Mouse (Mus musculus): ENCODE data around the gene BC049352. TPM values are rescaled to one million over a fixed set of nuclear protein-coding genes. Genes with fewer than 3 reads are reported as not detected.

The BC049352 gene
- total and polyA plus RNA-seq, 3 experiments: 0.17 TPM; not detected in 2

GRCm38 (mm10) chr9:45150933-45151332 lies 30.9 kb upstream of the BC049352 start:
- DNase-seq (ENCODE audit: extremely low read depth): no peak
- dilution Hi-C loops (cut with MboI; ENCODE audit: extremely low pct_ligation_motif_present, extremely low pct_unique_long_range_greater_than_20kb, low sequenced_read_pairs): no loop called here
- Histone ChIP-seq H3K4me1 (ENCODE audit: control insufficient read depth in 1 of 2, insufficient read depth in 2 of 2) (no peaks in the 10 kb centered on the region), H3K27me3 (replicated peaks) (peaks cover 96% of the 10 kb centered on the region), H3K27ac (ENCODE audit: insufficient read depth, low read depth) (no peak overlapping the region), H3K9ac (ENCODE audit: insufficient read depth, low read depth) (no peak overlapping the region), H3K79me2 (replicated peaks; ENCODE audit: control insufficient read depth, extremely low read depth, insufficient read depth, poor library complexity, severe bottlenecking) (no peaks in the 10 kb centered on the region), H3K4me3 (replicated peaks in 1 of 3; ENCODE audit: low read depth in 2 of 3, low read length in 2 of 3, poor library complexity in 1 of 3) (no peak overlapping the region), H3K9me3 (replicated peaks; ENCODE audit: low read length) (no peaks in the 10 kb centered on the region), H3K36me3 (replicated peaks in 1 of 2; ENCODE audit: control insufficient read depth in 1 of 2, insufficient read depth in 1 of 2, low read length in 1 of 2) (no peaks in the 10 kb centered on the region), H3K4me2 (ENCODE audit: insufficient read depth, low read depth, poor library complexity, severe bottlenecking) (no peak overlapping the region)
- TF ChIP-seq MXI1 (IDR thresholded peaks at IDR 0.05; ENCODE audit: low read depth, low read length) (no peak), POLR2A (IDR thresholded peaks at IDR 0.05; ENCODE audit: low read depth, low read length) (no peak), USF1 (IDR thresholded peaks at IDR 0.05; ENCODE audit: low read depth, low read length) (no peak), USF2 (conservative IDR thresholded peaks at IDR 0.05; ENCODE audit: low read depth, low read length) (no peak), NELFE (IDR thresholded peaks at IDR 0.05; ENCODE audit: low read depth, low read length) (no peak), CHD1 (IDR thresholded peaks at IDR 0.05; ENCODE audit: low read depth, low read length) (no peak), MAFK (IDR thresholded peaks at IDR 0.05; ENCODE audit: insufficient replicate concordance, low read length) (no peak), SIN3A (IDR thresholded peaks at IDR 0.05; ENCODE audit: low read length) (no peak), TCF12 (IDR thresholded peaks at IDR 0.05; ENCODE audit: low read depth, low read length) (no peak), ZKSCAN1 (IDR thresholded peaks at IDR 0.05; ENCODE audit: borderline replicate concordance, low read depth, low read length) (no peak), EP300 (IDR thresholded peaks at IDR 0.05; ENCODE audit: low read length) (no peak), MEF2A (IDR thresholded peaks at IDR 0.05; ENCODE audit: borderline replicate concordance, low read depth, low read length) (no peak), KAT2A (IDR thresholded peaks at IDR 0.05; ENCODE audit: insufficient replicate concordance, low read length) (no peak), UBTF (IDR thresholded peaks at IDR 0.05; ENCODE audit: low read depth, low read length) (no peak)
- in situ Hi-C loops (cut with MboI; ENCODE audit: low pct_ligation_motif_present, low pct_unique_long_range_greater_than_20kb, low sequenced_read_pairs): no loop called here

DNA sequence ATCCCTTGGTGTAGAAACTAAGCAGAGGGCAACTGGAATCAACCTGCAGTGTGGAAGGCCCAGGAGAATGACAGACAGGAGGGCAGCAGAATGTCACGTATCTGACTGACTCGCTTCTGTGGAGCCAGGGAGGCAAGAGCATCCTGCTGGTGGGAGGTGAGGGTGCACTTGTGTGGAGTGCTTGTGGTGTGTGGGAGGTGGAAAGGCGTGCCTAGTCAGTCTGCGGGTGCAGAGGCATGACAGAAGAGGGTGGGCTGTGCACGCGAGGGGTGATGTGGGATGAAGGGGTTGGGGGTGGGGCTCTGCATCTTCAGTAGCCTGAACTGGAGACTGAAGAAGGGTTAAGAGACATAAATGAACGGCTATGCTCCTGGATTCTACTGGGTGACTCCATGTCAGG lies 28.4 kb upstream of the BC049352 start:
- dilution Hi-C loops (cut with MboI; ENCODE audit: extremely low pct_ligation_motif_present, extremely low pct_unique_long_range_greater_than_20kb, low sequenced_read_pairs) (no loop called here), in situ Hi-C loops (cut with MboI; ENCODE audit: low pct_ligation_motif_present, low pct_unique_long_range_greater_than_20kb, low sequenced_read_pairs) (no loop called here)
- no peak for DNase-seq (ENCODE audit: extremely low read depth)

More for the DNA sequence above, 28.4 kb upstream of the BC049352 start:
- H3K4me2 ChIP-seq (ENCODE audit: insufficient read depth, low read depth, poor library complexity, severe bottlenecking): no peak overlapping the region
- no peak overlapping the region for H3K9ac ChIP-seq (ENCODE audit: insufficient read depth, low read depth)
- no peaks in the 10 kb centered on the region for H3K4me1 ChIP-seq (ENCODE audit: control insufficient read depth in 1 of 2, insufficient read depth in 2 of 2)
- H3K9me3 ChIP-seq (replicated peaks; ENCODE audit: low read length): peaks cover 9% of the 10 kb centered on the region
- H3K27ac ChIP-seq (ENCODE audit: insufficient read depth, low read depth): no peak overlapping the region
- no peaks in the 10 kb centered on the region for H3K79me2 ChIP-seq (replicated peaks; ENCODE audit: control insufficient read depth, extremely low read depth, insufficient read depth, poor library complexity, severe bottlenecking)
- H3K36me3 ChIP-seq (replicated peaks in 1 of 2; ENCODE audit: control insufficient read depth in 1 of 2, insufficient read depth in 1 of 2, low read length in 1 of 2): no peaks in the 10 kb centered on the region
- H3K4me3 ChIP-seq (replicated peaks in 1 of 3; ENCODE audit: low read depth in 2 of 3, low read length in 2 of 3, poor library complexity in 1 of 3): no peak overlapping the region
- TF ChIP-seq MXI1 (IDR thresholded peaks at IDR 0.05; ENCODE audit: low read depth, low read length) (no peak), POLR2A (IDR thresholded peaks at IDR 0.05; ENCODE audit: low read depth, low read length) (no peak), MYC (IDR thresholded peaks at IDR 0.05; ENCODE audit: low read depth, low read length) (no peak), BHLHE40 (IDR thresholded peaks at IDR 0.05; ENCODE audit: low read depth, low read length) (no peak), TBP (conservative IDR thresholded peaks at IDR 0.05; ENCODE audit: low read depth, low read length) (no peak), CTCF (conservative IDR thresholded peaks at IDR 0.05 in 1 of 2, IDR thresholded peaks at IDR 0.05 in 1 of 2; ENCODE audit: low read depth in 2 of 2, low read length in 2 of 2) (no peak)
- peaks cover 100% of the 10 kb centered on the region for H3K27me3 ChIP-seq (replicated peaks)

Data from CH12.LX (cell line).